Mouse (Mus musculus) liver, embryonic 16.5 days (tissue): ENCODE measurements at regions not wholly inside any gene's neighbourhood (a gene's known extent, or its start where the extent isn't known, plus 50 kb on each side); places are given as distances from the start of the nearest gene placed in this dataset.

ENCODE experiments used
- ATAC-seq: fragments of 200-750 bp; cut with Nextera tagmentation; 2 replicates; pipeline ENCODE4 v1.8.0; 2017; ENCODE audit warnings: low read depth, mild to moderate bottlenecking, moderate number of reproducible peaks, moderate library complexity
- H3K27ac ChIP-seq: fragments of 300-500 bp; sonication (generic); 2 replicates; pipeline ENCODE4 v1.5.1; 2014; ENCODE audit warnings: mild to moderate bottlenecking, low read length
- H3K27me3 ChIP-seq: fragments of 300-500 bp; sonication (generic); 2 replicates; pipeline ENCODE4 v1.6.1; 2014; ENCODE audit warnings: low read depth, low read length, mixed read lengths; ENCODE audit not compliant: control insufficient read depth, insufficient read depth
- H3K36me3 ChIP-seq: fragments of 300-500 bp; sonication (generic); 2 replicates; pipeline ENCODE4 v1.6.1; 2014; ENCODE audit warnings: mild to moderate bottlenecking; ENCODE audit not compliant: control insufficient read depth, insufficient read depth
- H3K4me1 ChIP-seq: fragments of 300-500 bp; sonication (generic); 2 replicates; pipeline ENCODE4 v1.6.1; 2014; ENCODE audit warnings: low read depth, low read length, mixed read lengths; ENCODE audit not compliant: control insufficient read depth
- H3K4me2 ChIP-seq: fragments of 300-500 bp; sonication (generic); 2 replicates; pipeline ENCODE4 v1.6.1; 2014; ENCODE audit warnings: low read depth, low read length, mixed read lengths
- H3K4me3 ChIP-seq: fragments of 300-500 bp; sonication (generic); 2 replicates; pipeline ENCODE4 v1.5.1; 2014; ENCODE audit warnings: low read depth, mild to moderate bottlenecking, low read length
- H3K9ac ChIP-seq: fragments of 300-500 bp; sonication (generic); 2 replicates; pipeline ENCODE4 v1.6.1; 2014; ENCODE audit warnings: low read depth, low read length
- H3K9me3 ChIP-seq: fragments of 300-500 bp; sonication (generic); replicated peaks from 2 replicates; pipeline ENCODE4 v1.6.1; 2016; ENCODE audit warnings: low read length; ENCODE audit not compliant: control insufficient read depth
- WGBS: fragments of 180-500 bp; shearing (Covaris S2); extraction: QIAGEN DNeasy Blood & Tissue Kit; methylation state at CpG from one replicate; pipeline ENCODE4 v1.1.7; 2014; ENCODE audit not compliant: insufficient replicate concordance; 5-methylcytosine and 5-hydroxymethylcytosine counted together

DNA sequence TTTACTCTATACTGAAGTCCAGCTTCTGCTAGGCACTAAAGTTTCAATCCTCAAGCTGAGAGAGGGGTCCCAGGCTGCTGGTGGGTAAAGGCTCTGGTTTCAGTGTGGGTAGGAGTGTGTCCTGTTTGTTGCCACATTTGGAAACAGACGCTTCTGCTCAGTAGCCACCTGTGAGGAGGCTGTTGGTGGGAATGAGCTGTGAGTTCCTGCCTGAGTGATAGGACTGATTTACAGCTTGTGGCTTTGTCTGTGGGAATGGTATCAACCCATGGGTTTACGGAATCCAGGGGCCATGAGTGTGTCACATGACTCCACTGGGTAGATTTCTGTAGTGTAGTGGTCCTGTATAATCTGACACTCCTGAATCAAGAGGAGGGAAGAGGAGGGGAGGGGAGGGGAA lies 86.5 kb upstream of the Adam6b start:
- Histone ChIP-seq H3K4me1 (no peaks in the 10 kb centered on the region), H3K9ac (no peak overlapping the region), H3K27me3 (no peaks in the 10 kb centered on the region), H3K4me2 (no peak overlapping the region), H3K27ac (no peak overlapping the region), H3K36me3 (no peaks in the 10 kb centered on the region), H3K9me3 (no peaks in the 10 kb centered on the region), H3K4me3 (no peak overlapping the region)
- ATAC-seq = no peak
- 22% methylated on average over 2 of the region's 2 CpGs for WGBS

DNA sequence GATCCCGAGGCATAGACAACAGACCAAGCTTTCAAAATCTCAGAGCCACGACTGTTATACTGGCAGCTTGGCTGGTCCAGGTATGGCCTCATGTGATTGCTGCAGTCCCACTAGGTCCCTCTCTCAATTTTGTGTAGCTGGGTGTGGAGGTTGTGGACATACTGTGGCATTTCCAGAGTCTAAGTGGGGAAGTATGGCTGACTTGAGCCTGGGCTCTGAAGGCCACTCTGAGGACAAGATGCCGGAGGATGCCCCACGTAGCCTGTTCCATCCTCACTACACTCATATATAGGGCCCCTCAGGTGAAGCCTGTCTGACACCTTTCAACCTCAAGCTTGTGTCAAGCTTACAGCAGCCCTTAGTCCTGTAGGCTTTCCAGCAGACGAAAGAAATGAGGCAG lies 78.2 kb upstream of the Adam6b start:
- Histone ChIP-seq H3K9me3 (no peaks in the 10 kb centered on the region), H3K4me1 (no peaks in the 10 kb centered on the region), H3K36me3 (no peaks in the 10 kb centered on the region), H3K27ac (no peak overlapping the region), H3K4me3 (no peak overlapping the region), H3K27me3 (no peaks in the 10 kb centered on the region), H3K4me2 (no peak overlapping the region), H3K9ac (no peak overlapping the region)
- 61% methylated on average over 5 of the region's 5 CpGs for WGBS
- no peak for ATAC-seq

- Histone ChIP-seq H3K9ac (no peak overlapping the region), H3K4me3 (no peak overlapping the region), H3K27ac (no peak overlapping the region)
Measured at GRCm38 (mm10) chr12:113413996-113414395, 75.3 kb upstream of the Adam6b start.

DNA sequence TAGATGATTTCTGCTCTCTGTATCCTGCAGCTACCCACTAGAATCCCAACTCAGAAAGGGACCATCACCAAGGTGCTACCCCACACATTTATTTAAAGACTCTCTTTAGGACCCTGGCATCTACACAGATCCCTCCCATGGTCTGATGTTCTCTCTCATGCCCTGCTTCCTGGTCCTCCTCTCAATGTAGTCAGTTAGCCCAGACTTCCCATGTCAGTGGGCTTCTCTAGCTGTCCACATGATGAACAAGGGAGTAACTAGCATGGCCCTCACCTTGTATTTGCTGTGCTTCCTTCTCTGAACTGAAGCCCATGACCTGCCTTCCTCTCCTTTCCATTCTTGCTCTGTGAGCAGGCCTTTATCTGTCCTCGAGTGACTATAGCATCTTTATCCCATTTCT lies 71.8 kb upstream of the Adam6b start:
- Histone ChIP-seq H3K4me3 (no peak overlapping the region), H3K9ac (no peak overlapping the region), H3K27me3 (no peaks in the 10 kb centered on the region), H3K27ac (no peak overlapping the region), H3K4me1 (no peaks in the 10 kb centered on the region), H3K36me3 (no peaks in the 10 kb centered on the region), H3K9me3 (no peaks in the 10 kb centered on the region), H3K4me2 (no peak overlapping the region)
- ATAC-seq = no peak
- WGBS = 31% methylated on average over 1 of the region's 1 CpGs

More at GRCm38 (mm10) chr12:113413996-113414395, 75.3 kb upstream of the Adam6b start:
- ATAC-seq = no peak
- no peaks in the 10 kb centered on the region for H3K4me1 ChIP-seq
- H3K36me3 ChIP-seq = no peaks in the 10 kb centered on the region
- H3K4me2 ChIP-seq = no peak overlapping the region
- H3K9me3 ChIP-seq = no peaks in the 10 kb centered on the region
- no peaks in the 10 kb centered on the region for H3K27me3 ChIP-seq
- 41% methylated on average over 1 of the region's 1 CpGs for whole genome bisulfite sequencing

DNA sequence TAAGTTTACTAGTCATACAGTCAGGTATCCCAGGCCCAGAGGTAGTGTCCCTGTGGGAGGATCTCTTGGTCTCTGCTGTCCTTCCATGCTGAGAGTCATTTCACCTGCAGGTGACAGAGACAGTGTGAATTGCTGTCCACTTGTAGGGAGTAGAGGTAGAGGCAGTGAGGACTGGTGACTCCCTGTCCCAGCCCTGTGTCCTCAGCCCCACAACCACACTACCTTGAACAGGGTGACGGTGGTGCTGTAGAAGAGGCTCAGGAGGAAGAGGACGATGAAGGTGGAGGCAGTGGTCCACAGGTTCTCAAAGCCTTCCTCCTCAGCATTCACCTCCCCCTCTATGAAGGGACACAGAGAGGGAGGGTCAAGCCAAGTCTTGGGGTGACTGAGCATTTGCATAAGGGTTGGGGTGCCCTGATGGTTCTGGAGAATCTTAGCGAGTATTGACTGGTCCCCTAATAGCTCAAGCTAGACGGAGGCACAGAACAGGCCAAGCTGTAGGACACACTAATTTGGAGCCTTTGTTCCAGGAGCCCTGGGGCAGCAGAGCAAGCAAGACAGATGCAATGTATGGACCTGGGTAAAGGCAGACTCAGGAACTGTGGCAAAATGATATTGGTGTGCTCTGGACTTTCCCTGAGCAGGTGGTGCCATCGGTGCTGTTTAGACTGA lies 70.4 kb upstream of the Adam6b start:
- Histone ChIP-seq H3K4me2 (no peak overlapping the region), H3K36me3 (no peaks in the 10 kb centered on the region), H3K4me3 (no peak overlapping the region), H3K27ac (no peak overlapping the region), H3K27me3 (no peaks in the 10 kb centered on the region), H3K4me1 (no peaks in the 10 kb centered on the region), H3K9ac (no peak overlapping the region), H3K9me3 (no peaks in the 10 kb centered on the region)
- no peak for ATAC-seq
- 64% methylated on average over 5 of the region's 5 CpGs for WGBS

GRCm38 (mm10) chr12:113420721-113421305 lies 68.5 kb upstream of the Adam6b start:
- 67% methylated on average over 9 of the region's 9 CpGs for WGBS
- H3K4me2 ChIP-seq = no peak overlapping the region

GRCm38 (mm10) chr12:113421716-113422595 lies 67.4 kb upstream of the Adam6b start:
- Histone ChIP-seq H3K9me3 (no peaks in the 10 kb centered on the region), H3K36me3 (no peaks in the 10 kb centered on the region), H3K4me3 (no peak overlapping the region), H3K27me3 (no peaks in the 10 kb centered on the region), H3K9ac (no peak overlapping the region), H3K27ac (no peak overlapping the region), H3K4me2 (no peak overlapping the region), H3K4me1 (no peaks in the 10 kb centered on the region)
- no peak for ATAC-seq
- 61% methylated on average over 16 of the region's 16 CpGs for WGBS

More at GRCm38 (mm10) chr12:113420721-113421305, 68.5 kb upstream of the Adam6b start:
- Histone ChIP-seq H3K27ac (no peak overlapping the region), H3K9me3 (no peaks in the 10 kb centered on the region), H3K27me3 (no peaks in the 10 kb centered on the region), H3K4me3 (no peak overlapping the region), H3K4me1 (no peaks in the 10 kb centered on the region), H3K9ac (no peak overlapping the region), H3K36me3 (no peaks in the 10 kb centered on the region)
- no peak for ATAC-seq

DNA sequence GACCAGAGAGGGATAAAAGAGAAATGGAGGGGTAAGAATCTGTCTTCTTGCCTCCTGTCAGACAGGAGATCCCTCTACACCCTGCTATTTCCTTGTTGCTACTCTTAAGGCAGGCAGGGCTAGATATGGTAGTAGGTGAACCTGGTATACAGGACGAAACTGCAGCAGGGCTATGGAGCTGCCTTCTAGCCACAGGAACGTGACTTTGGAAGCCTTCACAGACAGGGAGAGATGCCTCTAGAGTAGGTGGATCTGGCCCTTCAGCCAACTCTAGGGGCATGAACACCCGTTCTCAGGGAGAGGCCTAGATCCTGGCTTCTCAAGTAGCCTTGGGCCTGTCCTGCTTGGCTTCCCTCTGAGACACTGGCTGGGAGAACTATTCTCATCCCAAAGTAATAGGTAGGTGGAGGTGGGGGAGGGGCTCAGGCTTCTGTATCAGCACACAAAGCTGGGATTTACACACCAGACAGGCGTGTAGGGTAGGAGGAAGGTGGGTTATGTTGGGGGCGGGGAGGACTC lies 66.5 kb upstream of the Adam6b start:
- no peak for ATAC-seq
- WGBS = 58% methylated on average over 5 of the region's 5 CpGs
- Histone ChIP-seq H3K4me1 (no peaks in the 10 kb centered on the region), H3K27me3 (no peaks in the 10 kb centered on the region), H3K9me3 (no peaks in the 10 kb centered on the region), H3K4me2 (no peak overlapping the region), H3K36me3 (no peaks in the 10 kb centered on the region), H3K27ac (no peak overlapping the region), H3K4me3 (no peak overlapping the region), H3K9ac (no peak overlapping the region)
